Mouse (Mus musculus): ENCODE data around the gene Rgs10.

DNA sequence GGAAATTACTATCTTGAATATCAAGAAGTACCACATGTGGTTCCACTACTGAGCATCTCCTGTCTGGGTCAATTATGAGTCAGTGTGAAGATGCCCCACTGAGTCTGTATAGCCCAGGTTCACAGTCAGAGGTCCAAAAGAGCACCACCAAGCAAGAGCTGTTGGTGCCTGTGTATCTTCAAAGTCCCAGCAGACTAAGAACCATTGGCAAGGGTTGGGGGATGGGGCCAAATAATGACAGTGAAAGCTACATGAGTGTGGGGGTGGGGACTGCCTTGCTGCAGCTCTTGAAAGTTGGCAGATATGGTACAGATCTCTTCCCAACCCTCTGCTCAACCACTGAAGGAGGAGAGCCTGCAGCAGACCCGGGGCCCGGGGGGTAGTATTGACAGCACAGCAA lies 72.0 kb downstream of the Rgs10 start:
- no peak for TF ChIP-seq POLR2A (IDR thresholded peaks at IDR 0.05; ENCODE audit: borderline replicate concordance, extremely low read depth, insufficient read depth, insufficient read length, poor library complexity, severe bottlenecking)
- TF ChIP-seq CTCF (IDR thresholded peaks at IDR 0.05; ENCODE audit: borderline replicate concordance, extremely low read depth, insufficient read depth, insufficient read length) = no peak
